Mouse (Mus musculus): ENCODE measurements around the gene Tbp. TPM values are rescaled to one million over a fixed set of nuclear protein-coding genes. Genes with fewer than 3 reads are reported as not detected.

The Tbp gene
- total RNA-seq (2021), result 10 to 100 TPM; 38.1 to 38.4 TPM

GRCm38 (mm10) chr17:15499656-15500394 lies at the start of gene Tbp, which contains the start of gene Psmb1:
Gene Tbp, plus strand, starts transcription at chr17:15499888.
Gene Psmb1, minus strand, starts transcription at chr17:15499751.
- intact Hi-C loops (cut with DNase I), result loop anchor here (10.0 kb wide), 1 partner anchor 245 kb away; no protein-coding TSS in a partner anchor
- peak; percentile 97 for DNase-seq

GRCm38 (mm10) chr17:15455203-15455602 lies 44.5 kb upstream of the Tbp start:
- DNase-seq, result no peak
- intact Hi-C loops (cut with DNase I), result no loop called here

GRCm38 (mm10) chr17:15456595-15456994 lies 43.1 kb upstream of the Tbp start:
- intact Hi-C loops (cut with DNase I), result no loop called here
- no peak for DNase-seq

GRCm38 (mm10) chr17:15459761-15460160 lies 39.9 kb upstream of the Tbp start:
- intact Hi-C loops (cut with DNase I), result no loop called here
- peak; percentile 8 for DNase-seq

- no peak for DNase-seq
- intact Hi-C loops (cut with DNase I), result no loop called here
These were observed 37.7 kb upstream of the Tbp start for GRCm38 (mm10) chr17:15461921-15462495.

GRCm38 (mm10) chr17:15467669-15468068 lies 32.0 kb upstream of the Tbp start:
- peak; percentile 75 for DNase-seq
- intact Hi-C loops (cut with DNase I), result no loop called here

GRCm38 (mm10) chr17:15472671-15473070 lies 27.0 kb upstream of the Tbp start:
- intact Hi-C loops (cut with DNase I), result no loop called here

GRCm38 (mm10) chr17:15490542-15490941 lies 9.1 kb upstream of the Tbp start:
- intact Hi-C loops (cut with DNase I), result no loop called here
- no peak for DNase-seq

More at GRCm38 (mm10) chr17:15472671-15473070, 27.0 kb upstream of the Tbp start:
- no peak for DNase-seq

GRCm38 (mm10) chr17:15497882-15498752 lies 1.6 kb upstream of the Tbp start:
- peak; percentile 96 for DNase-seq
- intact Hi-C loops (cut with DNase I), result no loop called here

- no peak for DNase-seq
- intact Hi-C loops (cut with DNase I), result no loop called here
These were observed 955 bp upstream of the Tbp start for GRCm38 (mm10) chr17:15498753-15499113.

GRCm38 (mm10) chr17:15510694-15511093 lies 11.0 kb downstream of the Tbp start:
- no peak for DNase-seq
- intact Hi-C loops (cut with DNase I), result no loop called here

GRCm38 (mm10) chr17:15517776-15518175 lies 18.1 kb downstream of the Tbp start:
- intact Hi-C loops (cut with DNase I), result no loop called here
- no peak for DNase-seq

GRCm38 (mm10) chr17:15518186-15518585 lies 18.5 kb downstream of the Tbp start:
- intact Hi-C loops (cut with DNase I), result no loop called here
- no peak for DNase-seq

GRCm38 (mm10) chr17:15518766-15519165 lies 19.1 kb downstream of the Tbp start:
- intact Hi-C loops (cut with DNase I), result no loop called here
- DNase-seq, result no peak

- no peak for DNase-seq
- intact Hi-C loops (cut with DNase I), result loop anchor here (5.0 to 10.0 kb wide), 2 partner anchors 206 to 228 kb away; no protein-coding TSS in a partner anchor
These were observed 26.6 kb downstream of the Tbp start for GRCm38 (mm10) chr17:15526304-15526703.

- DNase-seq, result peak; percentile 95
- intact Hi-C loops (cut with DNase I), result loop anchor here (5.0 to 10.0 kb wide), 2 partner anchors 205 to 228 kb away; no protein-coding TSS in a partner anchor
These were observed 27.5 kb downstream of the Tbp start, which contains the start of gene Pdcd2 for GRCm38 (mm10) chr17:15526986-15527810. Gene Pdcd2, minus strand, starts transcription at chr17:15527301.

- no peak for DNase-seq
- intact Hi-C loops (cut with DNase I), result loop anchor here (5.0 to 10.0 kb wide), 2 partner anchors 205 to 227 kb away; no protein-coding TSS in a partner anchor
These were observed 28.1 kb downstream of the Tbp start for GRCm38 (mm10) chr17:15527811-15528136.

- DNase-seq, result no peak
- intact Hi-C loops (cut with DNase I), result loop anchor here (5.0 to 10.0 kb wide), 2 partner anchors 203 to 226 kb away; no protein-coding TSS in a partner anchor
These were observed 29.2 kb downstream of the Tbp start for GRCm38 (mm10) chr17:15528887-15529286.

- intact Hi-C loops (cut with DNase I), result no loop called here
- DNase-seq, result peak; percentile 31
These were observed 30.5 kb downstream of the Tbp start for GRCm38 (mm10) chr17:15530141-15530540.

- DNase-seq, result no peak
- intact Hi-C loops (cut with DNase I), result no loop called here
These were observed 35.6 kb downstream of the Tbp start for GRCm38 (mm10) chr17:15535162-15535800.
